Mouse (Mus musculus): ENCODE results near the gene Dgki. TPM values are rescaled to one million over a fixed set of nuclear protein-coding genes. Genes with fewer than 3 reads are reported as not detected.

Gene Dgki
- total and polyA plus RNA-seq, 3 experiments, result 4.4 to 8.7 (median 7.7) TPM

GRCm38 (mm10) chr6:37322088-37322487 lies 22.1 kb upstream of the Dgki start:
- TF ChIP-seq MYC (IDR thresholded peaks at IDR 0.05; ENCODE audit: low read depth, low read length), result no peak
- TF ChIP-seq ELF1 (IDR thresholded peaks at IDR 0.05; ENCODE audit: low read depth, low read length), result no peak
- no peak for TF ChIP-seq MAX (IDR thresholded peaks at IDR 0.05; ENCODE audit: low read length)
- TF ChIP-seq RAD21 (IDR thresholded peaks at IDR 0.05; ENCODE audit: low read depth, low read length), result no peak
- no peak for TF ChIP-seq USF1 (IDR thresholded peaks at IDR 0.05; ENCODE audit: low read depth, low read length)
- TF ChIP-seq RCOR1 (conservative IDR thresholded peaks at IDR 0.05; ENCODE audit: low read depth, low read length), result no peak
- no peak for TF ChIP-seq ZKSCAN1 (IDR thresholded peaks at IDR 0.05; ENCODE audit: borderline replicate concordance, low read depth, low read length)
- no peak for TF ChIP-seq GABPA (IDR thresholded peaks at IDR 0.05; ENCODE audit: insufficient replicate concordance, low read depth, low read length)
- no peak for TF ChIP-seq UBTF (IDR thresholded peaks at IDR 0.05; ENCODE audit: low read depth, low read length)
- TF ChIP-seq NELFE (IDR thresholded peaks at IDR 0.05; ENCODE audit: low read depth, low read length), result no peak
- TF ChIP-seq NRF1 (IDR thresholded peaks at IDR 0.05; ENCODE audit: low read depth, low read length), result no peak
- no peak for TF ChIP-seq TCF12 (IDR thresholded peaks at IDR 0.05; ENCODE audit: low read depth, low read length)
- no peak for TF ChIP-seq POLR2A (IDR thresholded peaks at IDR 0.05; ENCODE audit: low read depth, low read length)
- TF ChIP-seq JUND (conservative IDR thresholded peaks at IDR 0.05; ENCODE audit: low read depth, low read length), result no peak
- TF ChIP-seq MAZ (IDR thresholded peaks at IDR 0.05; ENCODE audit: low read depth, low read length), result no peak
- no peak for TF ChIP-seq TBP (conservative IDR thresholded peaks at IDR 0.05; ENCODE audit: low read depth, low read length)
- TF ChIP-seq PAX5 (IDR thresholded peaks at IDR 0.05; ENCODE audit: low read length), result no peak
- no peak for TF ChIP-seq CHD2 (IDR thresholded peaks at IDR 0.05; ENCODE audit: low read length)
- H3K4me1 ChIP-seq (ENCODE audit: control insufficient read depth in 1 of 2, insufficient read depth in 2 of 2), result peaks cover 7 to 9% of the 10 kb centered on the region in 2 experiments
- no peaks in the 10 kb centered on the region for H3K36me3 ChIP-seq (replicated peaks in 1 of 2; ENCODE audit: control insufficient read depth in 1 of 2, insufficient read depth in 1 of 2, low read length in 1 of 2)
- no peak overlapping the region for H3K4me2 ChIP-seq (ENCODE audit: insufficient read depth, low read depth, poor library complexity, severe bottlenecking)
- H3K9me3 ChIP-seq (replicated peaks; ENCODE audit: low read length), result no peaks in the 10 kb centered on the region
- no peaks in the 10 kb centered on the region for H3K27me3 ChIP-seq (replicated peaks)
- dilution Hi-C loops (cut with MboI; ENCODE audit: extremely low pct_ligation_motif_present, extremely low pct_unique_long_range_greater_than_20kb, low sequenced_read_pairs) (no loop called here), in situ Hi-C loops (cut with MboI; ENCODE audit: low pct_ligation_motif_present, low pct_unique_long_range_greater_than_20kb, low sequenced_read_pairs) (no loop called here)
- DNase-seq (ENCODE audit: extremely low read depth), result no peak
- no peak overlapping the region for H3K27ac ChIP-seq (ENCODE audit: insufficient read depth, low read depth)
- H3K79me2 ChIP-seq (replicated peaks; ENCODE audit: control insufficient read depth, extremely low read depth, insufficient read depth, poor library complexity, severe bottlenecking), result no peaks in the 10 kb centered on the region
- H3K4me3 ChIP-seq (replicated peaks in 1 of 3; ENCODE audit: low read depth in 2 of 3, low read length in 2 of 3, poor library complexity in 1 of 3), result no peak overlapping the region
- no peak overlapping the region for H3K9ac ChIP-seq (ENCODE audit: insufficient read depth, low read depth)

DNA sequence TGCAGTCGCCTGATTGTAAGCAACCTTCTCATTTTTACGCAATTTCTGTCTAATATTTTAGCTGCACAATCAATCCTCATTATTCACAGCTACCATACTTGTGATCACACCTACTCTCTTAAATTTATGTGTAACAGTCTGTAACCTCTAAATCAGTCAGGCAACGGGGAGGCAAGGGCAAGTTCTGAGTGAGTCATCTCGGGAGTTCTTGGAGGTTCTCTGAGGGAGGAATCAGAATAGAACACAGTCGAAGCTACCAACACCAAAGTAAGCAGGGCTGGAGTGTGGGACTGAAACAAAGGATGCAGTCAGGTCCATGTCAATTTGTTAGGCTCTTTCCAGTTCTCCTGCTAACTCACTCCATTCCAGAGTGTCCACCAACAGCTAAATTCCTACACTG lies 17.9 kb upstream of the Dgki start:
- peaks cover 5% of the 10 kb centered on the region for H3K9me3 ChIP-seq (replicated peaks; ENCODE audit: low read length)
- in situ Hi-C loops (cut with MboI; ENCODE audit: low pct_ligation_motif_present, low pct_unique_long_range_greater_than_20kb, low sequenced_read_pairs), result no loop called here
- no peak overlapping the region for H3K4me3 ChIP-seq (replicated peaks in 1 of 3; ENCODE audit: low read depth in 2 of 3, low read length in 2 of 3, poor library complexity in 1 of 3)
- H3K4me2 ChIP-seq (ENCODE audit: insufficient read depth, low read depth, poor library complexity, severe bottlenecking), result no peak overlapping the region
- DNase-seq (ENCODE audit: extremely low read depth), result no peak
- no peaks in the 10 kb centered on the region for H3K4me1 ChIP-seq (ENCODE audit: control insufficient read depth in 1 of 2, insufficient read depth in 2 of 2)
- no peaks in the 10 kb centered on the region for H3K79me2 ChIP-seq (replicated peaks; ENCODE audit: control insufficient read depth, extremely low read depth, insufficient read depth, poor library complexity, severe bottlenecking)
- no peaks in the 10 kb centered on the region for H3K36me3 ChIP-seq (replicated peaks in 1 of 2; ENCODE audit: control insufficient read depth in 1 of 2, insufficient read depth in 1 of 2, low read length in 1 of 2)
- no peak overlapping the region for H3K27ac ChIP-seq (ENCODE audit: insufficient read depth, low read depth)
- no peak overlapping the region for H3K9ac ChIP-seq (ENCODE audit: insufficient read depth, low read depth)
- dilution Hi-C loops (cut with MboI; ENCODE audit: extremely low pct_ligation_motif_present, extremely low pct_unique_long_range_greater_than_20kb, low sequenced_read_pairs), result no loop called here
- TF ChIP-seq RAD21 (IDR thresholded peaks at IDR 0.05; ENCODE audit: low read depth, low read length) (no peak), JUND (conservative IDR thresholded peaks at IDR 0.05; ENCODE audit: low read depth, low read length) (peak; percentile 61; the same call in 1 of the 2 replicates), ELF1 (IDR thresholded peaks at IDR 0.05; ENCODE audit: low read depth, low read length) (no peak), CHD1 (IDR thresholded peaks at IDR 0.05; ENCODE audit: low read depth, low read length) (no peak), MAX (IDR thresholded peaks at IDR 0.05; ENCODE audit: low read length) (no peak), TCF12 (IDR thresholded peaks at IDR 0.05; ENCODE audit: low read depth, low read length) (no peak), ZNF384 (IDR thresholded peaks at IDR 0.05; ENCODE audit: low read depth, low read length) (no peak), USF1 (IDR thresholded peaks at IDR 0.05; ENCODE audit: low read depth, low read length) (no peak), CTCF (conservative IDR thresholded peaks at IDR 0.05 in 1 of 2, IDR thresholded peaks at IDR 0.05 in 1 of 2; ENCODE audit: low read depth in 2 of 2, low read length in 2 of 2) (no peak), ETS1 (conservative IDR thresholded peaks at IDR 0.05; ENCODE audit: low read depth, low read length) (no peak), JUN (IDR thresholded peaks at IDR 0.05; ENCODE audit: insufficient read depth, low read depth, low read length) (peak; percentile 46; the same call in 1 of the 2 replicates), USF2 (conservative IDR thresholded peaks at IDR 0.05; ENCODE audit: low read depth, low read length) (no peak), BHLHE40 (IDR thresholded peaks at IDR 0.05; ENCODE audit: low read depth, low read length) (no peak), IRF4 (IDR thresholded peaks at IDR 0.05; ENCODE audit: low read depth, low read length) (peak; percentile 53), UBTF (IDR thresholded peaks at IDR 0.05; ENCODE audit: low read depth, low read length) (no peak), NELFE (IDR thresholded peaks at IDR 0.05; ENCODE audit: low read depth, low read length) (no peak), CHD2 (IDR thresholded peaks at IDR 0.05; ENCODE audit: low read length) (no peak), SIN3A (IDR thresholded peaks at IDR 0.05; ENCODE audit: low read length) (no peak)
- H3K27me3 ChIP-seq (replicated peaks), result no peaks in the 10 kb centered on the region

All from CH12.LX (cell line).